ENCODE assay signal across 8 mouse cellular contexts in genomic region chr11:51960967-51961471, GRCm38 (mm10). TPM values are rescaled to one million over a fixed set of nuclear protein-coding genes. Genes with fewer than 3 reads are reported as not detected.
A peak's percentile ranks its signal among the peaks of the same experiment; 100 is the strongest.
DNase-seq lines count a peak whose midpoint lies in the region; ATAC-seq lines count a peak whose summit lies in the region.

No protein-coding gene starts in this region.

- H3K27me3 ChIP-seq in embryonic facial prominence, embryonic 14.5 days (replicated peaks; ENCODE audit: control insufficient read depth, insufficient read depth, low read length): no peaks in the 10 kb centered on the region
- H3K27me3 ChIP-seq in embryonic facial prominence, embryonic 10.5 days (replicated peaks; ENCODE audit: low read depth, poor library complexity, severe bottlenecking): no peaks in the 10 kb centered on the region
- H3K27me3 ChIP-seq in neural tube, embryonic 15.5 days (replicated peaks): no peaks in the 10 kb centered on the region
- no peaks in the 10 kb centered on the region for H3K27me3 ChIP-seq in midbrain, embryonic 14.5 days (ENCODE audit: control insufficient read depth, insufficient read depth, low read length)

- no peaks in the 10 kb centered on the region for H3K9me3 ChIP-seq in embryonic facial prominence, embryonic 14.5 days (ENCODE audit: control insufficient read depth, low read length)
- H3K9me3 ChIP-seq in embryonic facial prominence, embryonic 10.5 days: no peaks in the 10 kb centered on the region
- no peaks in the 10 kb centered on the region for H3K9me3 ChIP-seq in neural tube, embryonic 15.5 days (replicated peaks)
- 0 out of 2 replicates have a peak, but pooled peaks cover 3% of the 10 kb centered on the region for H3K9me3 ChIP-seq in midbrain, embryonic 14.5 days (ENCODE audit: control insufficient read depth, low read length)

- no peak overlapping the region for H3K4me2 ChIP-seq in embryonic facial prominence, embryonic 14.5 days (ENCODE audit: low read depth, low read length)
- H3K4me2 ChIP-seq in neural tube, embryonic 15.5 days: no peak overlapping the region
- H3K4me2 ChIP-seq in midbrain, embryonic 14.5 days (ENCODE audit: low read length): no peak overlapping the region

- peak; percentile 47 for DNase-seq in embryonic facial prominence, embryonic 14.5 days (ENCODE audit: low spot score)
- DNase-seq in embryonic facial prominence, embryonic 10.5 days (ENCODE audit: low spot score): no peak
- DNase-seq in A20 (ENCODE audit: low read depth, low spot score): peak; percentile 62
- peak; percentile 19 to 36 for DNase-seq in frontal cortex, postnatal 36 days (ENCODE audit: low spot score in 2 of 2)
- peak; percentile 78 for DNase-seq in lung, postnatal 25 days (ENCODE audit: low spot score)
- DNase-seq in midbrain, embryonic 14.5 days: no peak
- DNase-seq in retina, embryonic 14.5 days (ENCODE audit: low spot score): no peak

- no peak overlapping the region for H3K4me3 ChIP-seq in embryonic facial prominence, embryonic 14.5 days (ENCODE audit: low read depth, low read length)
- H3K4me3 ChIP-seq in embryonic facial prominence, embryonic 10.5 days: no peak overlapping the region
- H3K4me3 ChIP-seq in neural tube, embryonic 15.5 days (replicated peaks): no peak overlapping the region
- no peak overlapping the region for H3K4me3 ChIP-seq in midbrain, embryonic 14.5 days (replicated peaks; ENCODE audit: low read depth, low read length)

- H3K36me3 ChIP-seq in embryonic facial prominence, embryonic 14.5 days (ENCODE audit: control insufficient read depth, insufficient read depth, low read length): no peaks in the 10 kb centered on the region
- no peaks in the 10 kb centered on the region for H3K36me3 ChIP-seq in embryonic facial prominence, embryonic 10.5 days (replicated peaks)
- H3K36me3 ChIP-seq in neural tube, embryonic 15.5 days: no peaks in the 10 kb centered on the region
- H3K36me3 ChIP-seq in midbrain, embryonic 14.5 days (ENCODE audit: control insufficient read depth, insufficient read depth, low read length): no peaks in the 10 kb centered on the region

- no peak overlapping the region for H3K27ac ChIP-seq in embryonic facial prominence, embryonic 14.5 days (replicated peaks; ENCODE audit: low read depth, low read length)
- H3K27ac ChIP-seq in embryonic facial prominence, embryonic 10.5 days (replicated peaks): no peak overlapping the region
- no peak overlapping the region for H3K27ac ChIP-seq in neural tube, embryonic 15.5 days (replicated peaks)
- H3K27ac ChIP-seq in midbrain, embryonic 14.5 days (replicated peaks; ENCODE audit: low read depth, low read length): no peak overlapping the region

- WGBS in embryonic facial prominence, embryonic 14.5 days: 61% methylated on average over 11 of the region's 11 CpGs
- WGBS in embryonic facial prominence, embryonic 10.5 days: 73% methylated on average over 11 of the region's 11 CpGs
- 60% methylated on average over 11 of the region's 11 CpGs for WGBS in neural tube, embryonic 15.5 days
- 71% methylated on average over 11 of the region's 11 CpGs for WGBS in midbrain, embryonic 14.5 days

- no peaks in the 10 kb centered on the region for H3K4me1 ChIP-seq in embryonic facial prominence, embryonic 14.5 days (ENCODE audit: control insufficient read depth, insufficient read depth, low read length)
- H3K4me1 ChIP-seq in embryonic facial prominence, embryonic 10.5 days: no peaks in the 10 kb centered on the region
- H3K4me1 ChIP-seq in neural tube, embryonic 15.5 days: no peaks in the 10 kb centered on the region
- H3K4me1 ChIP-seq in midbrain, embryonic 14.5 days (ENCODE audit: control insufficient read depth, insufficient read depth, low read length): no peaks in the 10 kb centered on the region

- no peak for ATAC-seq in embryonic facial prominence, embryonic 14.5 days (ENCODE audit: low read depth)
- ATAC-seq in neural tube, embryonic 15.5 days (ENCODE audit: low FRiP score): no peak
- ATAC-seq in midbrain, embryonic 14.5 days (ENCODE audit: low FRiP score, low TSS enrichment): no peak

- H3K9ac ChIP-seq in embryonic facial prominence, embryonic 14.5 days (ENCODE audit: low read depth, low read length): no peak overlapping the region
- H3K9ac ChIP-seq in neural tube, embryonic 15.5 days (replicated peaks): no peak overlapping the region
- no peak overlapping the region for H3K9ac ChIP-seq in midbrain, embryonic 14.5 days (replicated peaks; ENCODE audit: low read length)

RNA-seq across cellular contexts. Expression of gene Cdkn2aipnl, which starts 6.4 kb away (rescaled TPM):
- 80.1 and 90.8 TPM in 2 replicates for polyA plus RNA-seq in embryonic facial prominence, embryonic 14.5 days (2014; fragmentation: Nextera tagmentation; extraction: Ambion mirVana)
- 128 and 133 TPM in 2 replicates for polyA plus RNA-seq in embryonic facial prominence, embryonic 10.5 days (2016; fragmentation: Nextera tagmentation; extraction: Ambion mirVana)
- 124 and 129 TPM in 2 replicates for polyA plus RNA-seq in neural tube, embryonic 15.5 days (2015; fragmentation: Nextera tagmentation; extraction: Ambion mirVana)
- 102 and 125 TPM in 2 replicates for polyA plus RNA-seq in midbrain, embryonic 14.5 days (2014; fragmentation: Nextera tagmentation; extraction: Ambion mirVana)

RNA-seq across cellular contexts. Expression of gene Ube2b, which starts 39.5 kb away (rescaled TPM):
- 160 and 165 TPM in 2 replicates for polyA plus RNA-seq in embryonic facial prominence, embryonic 14.5 days (2014; fragmentation: Nextera tagmentation; extraction: Ambion mirVana)
- polyA plus RNA-seq in embryonic facial prominence, embryonic 10.5 days (2016; fragmentation: Nextera tagmentation; extraction: Ambion mirVana): 220 and 223 TPM in 2 replicates
- 220 and 226 TPM in 2 replicates for polyA plus RNA-seq in neural tube, embryonic 15.5 days (2015; fragmentation: Nextera tagmentation; extraction: Ambion mirVana)
- 183 and 186 TPM in 2 replicates for polyA plus RNA-seq in midbrain, embryonic 14.5 days (2014; fragmentation: Nextera tagmentation; extraction: Ambion mirVana)

RNA-seq across cellular contexts. Expression of gene Cdkl3, which starts 43.0 kb away (rescaled TPM):
- polyA plus RNA-seq in embryonic facial prominence, embryonic 14.5 days (2014; fragmentation: Nextera tagmentation; extraction: Ambion mirVana): 10.0 and 10.2 TPM in 2 replicates
- polyA plus RNA-seq in embryonic facial prominence, embryonic 10.5 days (2016; fragmentation: Nextera tagmentation; extraction: Ambion mirVana): 10.6 and 14.0 TPM in 2 replicates
- 21.1 and 27.4 TPM in 2 replicates for polyA plus RNA-seq in neural tube, embryonic 15.5 days (2015; fragmentation: Nextera tagmentation; extraction: Ambion mirVana)
- 28.8 and 32.9 TPM in 2 replicates for polyA plus RNA-seq in midbrain, embryonic 14.5 days (2014; fragmentation: Nextera tagmentation; extraction: Ambion mirVana)

Comparison
In these comparisons a context has a peak if more than half of its experiments do, and no peak if none do; other contexts are left out.
1. DNase-seq: peak in embryonic facial prominence, embryonic 14.5 days (single experiment), A20 (single experiment), frontal cortex, postnatal 36 days (2 of 2) and lung, postnatal 25 days (single experiment); none in embryonic facial prominence, embryonic 10.5 days (single experiment), midbrain, embryonic 14.5 days (single experiment) and retina, embryonic 14.5 days (single experiment).